Mouse (Mus musculus) c-Kit-positive CD71-positive TER-119-positive erythroid progenitor cells, embryonic 14.5 days (primary cell): ENCODE data around the gene Kank4.
"Not testable (repeated sequence)": the region's sequence is repeated elsewhere in the genome, so short reads cannot be mapped to it uniquely, and the experiment has no call there.

Experiments used
- DNase-seq: peaks from one replicate; pipeline ENCODE4 v3.0.0-alpha.2; 2013; ENCODE audit warnings: low spot score

The Kank4 gene

GRCm38 (mm10) chr4:98831726-98832125 is 14.4 kb upstream of the Kank4 start:
- DNase-seq = no peak

- DNase-seq = no peak
Observed at GRCm38 (mm10) chr4:98826701-98827100, 9.4 kb upstream of the Kank4 start.

- DNase-seq = not testable (repeated sequence)
Observed at GRCm38 (mm10) chr4:98823740-98824139, 6.4 kb upstream of the Kank4 start, which contains the start of gene I0C0044D17Rik. TSS of gene I0C0044D17Rik (minus strand) at chr4:98823840.

GRCm38 (mm10) chr4:98823047-98823446 is 5.7 kb upstream of the Kank4 start:
- no peak for DNase-seq

- DNase-seq = no peak
Observed at GRCm38 (mm10) chr4:98822478-98822877, 5.1 kb upstream of the Kank4 start.

GRCm38 (mm10) chr4:98819216-98819755 is 1.9 kb upstream of the Kank4 start:
- DNase-seq = no peak

- no peak for DNase-seq
Observed at GRCm38 (mm10) chr4:98816807-98817183, 542 bp downstream of the Kank4 start.

- DNase-seq = no peak
Observed at GRCm38 (mm10) chr4:98806306-98806705, 11.0 kb downstream of the Kank4 start.

GRCm38 (mm10) chr4:98805291-98806048 is 11.9 kb downstream of the Kank4 start:
- DNase-seq = no peak

GRCm38 (mm10) chr4:98804476-98805134 is 12.7 kb downstream of the Kank4 start:
- no peak for DNase-seq

- DNase-seq = no peak
Observed at GRCm38 (mm10) chr4:98801775-98802174, 15.6 kb downstream of the Kank4 start.

GRCm38 (mm10) chr4:98800824-98801223 is 16.5 kb downstream of the Kank4 start:
- DNase-seq = no peak

GRCm38 (mm10) chr4:98796591-98797341 is 20.6 kb downstream of the Kank4 start:
- DNase-seq = no peak

GRCm38 (mm10) chr4:98795241-98795640 is 22.1 kb downstream of the Kank4 start:
- no peak for DNase-seq

GRCm38 (mm10) chr4:98793486-98793885 is 23.9 kb downstream of the Kank4 start:
- no peak for DNase-seq

- DNase-seq = no peak
Observed at GRCm38 (mm10) chr4:98790721-98791120, 26.6 kb downstream of the Kank4 start.

- no peak for DNase-seq
Observed at GRCm38 (mm10) chr4:98789861-98790311, 27.5 kb downstream of the Kank4 start.

- no peak for DNase-seq
Observed at GRCm38 (mm10) chr4:98789133-98789765, 28.1 kb downstream of the Kank4 start.

- DNase-seq = no peak
Observed at GRCm38 (mm10) chr4:98786281-98786680, 31.1 kb downstream of the Kank4 start.

GRCm38 (mm10) chr4:98785851-98786250 is 31.5 kb downstream of the Kank4 start:
- no peak for DNase-seq

- no peak for DNase-seq
Observed at GRCm38 (mm10) chr4:98778219-98778618, 39.1 kb downstream of the Kank4 start.

- DNase-seq = no peak
Observed at GRCm38 (mm10) chr4:98777464-98777863, 39.9 kb downstream of the Kank4 start.
